Mouse (Mus musculus): Measurements from ENCODE around the gene Reg3a.
"Not testable (repeated sequence)": the region's sequence is repeated elsewhere in the genome, so short reads cannot be mapped to it uniquely, and the experiment has no call there.

Reg3a gene

GRCm38 (mm10) chr6:78380409-78380808, at the start of gene Reg3a:
Reg3a (plus strand) TSS chr6:78380709.
- no peak for DNase-seq

- no peak for DNase-seq
These were observed 48.5 kb upstream of the Reg3a start for GRCm38 (mm10) chr6:78331919-78332569.

GRCm38 (mm10) chr6:78340296-78340695, 40.2 kb upstream of the Reg3a start:
- no peak for DNase-seq

- no peak for DNase-seq
These were observed 38.8 kb upstream of the Reg3a start for GRCm38 (mm10) chr6:78341689-78342088.

GRCm38 (mm10) chr6:78361971-78362563, 18.4 kb upstream of the Reg3a start:
- DNase-seq = no peak

GRCm38 (mm10) chr6:78370357-78370756, 10.2 kb upstream of the Reg3a start, which contains the start of gene Reg3b:
Reg3b (plus strand) TSS chr6:78370657.
- DNase-seq = no peak

GRCm38 (mm10) chr6:78378765-78379164, 1.7 kb upstream of the Reg3a start, which contains the start of gene Reg3d:
Reg3d (minus strand) TSS chr6:78378865.
- DNase-seq = no peak

GRCm38 (mm10) chr6:78385609-78386008, 5.1 kb downstream of the Reg3a start:
- no peak for DNase-seq

- not testable (repeated sequence) for DNase-seq
These were observed 14.8 kb downstream of the Reg3a start, which contains the start of gene Reg2 for GRCm38 (mm10) chr6:78395323-78395722. Reg2 (plus strand) TSS chr6:78395623.

- DNase-seq = not testable (repeated sequence)
These were observed 41.9 kb downstream of the Reg3a start, which contains the start of gene Reg1 for GRCm38 (mm10) chr6:78422411-78422810. Reg1 (plus strand) TSS chr6:78422711.

GRCm38 (mm10) chr6:78425497-78425896, 45.0 kb downstream of the Reg3a start:
- DNase-seq = no peak

Measured in spleen, adult 18-20 months (tissue).